Mouse (Mus musculus): ENCODE data around the gene Hoxa7.

DNA sequence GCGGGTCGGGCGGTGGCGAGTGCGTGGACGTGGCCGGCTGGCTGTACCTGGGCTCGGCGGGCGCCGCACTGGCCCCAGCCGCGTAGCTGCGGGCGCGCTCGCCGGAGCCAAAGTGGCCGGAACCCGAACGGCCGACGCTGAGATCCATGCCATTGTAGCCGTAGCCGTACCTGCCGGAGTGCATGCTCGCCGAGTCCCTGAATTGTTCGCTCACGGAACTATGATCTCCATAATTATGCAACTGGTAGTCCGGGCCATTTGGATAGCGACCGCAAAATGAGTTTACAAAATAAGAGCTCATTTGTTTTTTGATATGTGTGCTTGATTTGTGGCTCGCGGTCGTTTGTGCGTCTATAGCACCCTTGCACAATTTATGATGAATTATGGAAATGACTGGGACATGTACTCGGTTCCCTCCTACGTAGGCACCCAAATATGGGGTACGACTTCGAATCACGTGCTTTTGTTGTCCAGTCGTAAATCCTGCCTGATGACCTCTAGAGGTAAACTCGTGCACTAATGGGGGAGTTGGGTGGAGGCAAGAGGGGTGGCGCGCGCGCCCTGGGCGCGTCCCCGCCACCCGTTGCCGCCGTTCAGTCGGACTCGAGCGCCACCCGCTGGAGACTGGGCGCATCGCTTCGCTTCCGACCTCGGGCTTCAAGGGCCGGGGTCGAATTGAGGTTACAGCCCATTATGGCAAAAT is 17.5 kb downstream of the Hoxa7 start, which contains the start of gene Hoxa5:
- TF ChIP-seq POLR2A (IDR thresholded peaks at IDR 0.05; ENCODE audit: insufficient read depth, low read depth, low read length) (no peak), CTCF (IDR thresholded peaks at IDR 0.05; ENCODE audit: insufficient read depth, low read depth, low read length) (no peak)
